Mouse (Mus musculus) effector memory CD4-positive, alpha-beta T cell, adult 5 months (primary cell): ENCODE measurements around the gene Dkkl1. TPM values are rescaled to one million over a fixed set of nuclear protein-coding genes. Genes with fewer than 3 reads are reported as not detected.

ENCODE experiments used
- polyA plus RNA-seq: library from polyadenylated mRNA; unstranded; fragments of 100-300 nt; shearing (Covaris generic); gene quantifications from one replicate; pipeline ENCODE4 v1.2.1, GENCODE M21; 2017

Dkkl1 gene
- polyA plus RNA-seq = 32.1 TPM

DNA sequence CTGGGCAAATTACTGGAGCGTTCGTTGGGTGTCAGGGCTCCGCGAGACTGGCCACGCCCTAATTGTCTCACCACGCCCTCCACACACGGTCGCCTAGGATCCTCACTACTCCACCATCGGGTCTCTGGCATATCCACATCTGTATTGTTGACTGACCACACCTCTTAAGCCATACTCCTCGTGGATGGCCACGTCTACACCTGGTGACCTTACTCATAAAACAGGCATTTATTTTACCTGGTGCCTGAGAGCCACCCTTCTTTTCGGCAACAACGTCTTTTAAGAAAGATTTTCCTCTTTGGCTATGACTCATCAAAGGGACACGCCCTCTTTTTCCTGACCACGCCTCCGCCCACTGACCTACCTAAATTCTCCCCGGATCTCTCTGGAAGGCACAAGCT lies at the start of gene Dkkl1:
Dkkl1 (minus strand) TSS at position 297 of the 401 bp plus-strand sequence.

GRCm38 (mm10) chr7:45240633-45241388 lies 28.9 kb upstream of the Dkkl1 start, which contains the start of gene Slc6a16:
TSS of gene Slc6a16 (plus strand) at chr7:45241085.

DNA sequence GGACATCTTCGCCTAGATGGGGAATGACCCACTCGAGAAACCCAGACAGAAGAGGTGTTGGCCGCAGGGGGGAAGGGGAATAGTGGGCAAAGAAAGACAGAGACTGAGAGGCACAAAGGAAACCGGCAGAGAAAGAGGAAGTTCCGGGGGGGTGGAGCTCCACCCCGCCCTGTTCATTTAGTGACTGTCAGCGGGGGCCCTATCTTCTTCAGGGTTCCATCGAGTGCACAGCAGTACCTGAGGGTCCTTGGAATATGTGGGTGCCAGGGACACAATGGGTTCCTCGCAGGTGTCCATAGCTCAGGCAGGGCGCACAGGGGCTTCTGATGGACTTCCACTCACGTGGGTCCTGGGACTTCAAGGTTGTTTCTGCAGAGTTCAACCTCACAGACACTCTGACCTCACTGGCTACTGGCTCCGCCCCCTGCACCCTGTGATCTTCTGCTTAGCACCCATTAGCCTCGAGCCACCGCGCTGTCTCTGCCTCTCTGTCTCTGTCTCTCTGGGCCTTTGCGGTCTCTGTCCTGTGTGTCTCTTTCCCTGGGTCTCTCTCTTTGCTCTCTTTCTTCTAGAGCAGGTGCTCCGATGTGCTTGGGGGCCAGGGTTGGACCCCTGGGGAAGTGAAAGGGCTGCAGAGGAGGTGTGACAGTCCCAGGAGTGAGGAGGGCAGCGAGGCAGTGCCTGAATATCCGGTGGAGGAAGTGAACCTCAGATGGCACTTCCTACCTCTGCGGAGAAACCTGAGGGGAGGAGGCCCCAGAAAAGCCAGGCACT lies 27.0 kb upstream of the Dkkl1 start, which contains the start of gene Cd37:
Cd37 (minus strand) TSS at position 393 of the 774 bp plus-strand sequence.

DNA sequence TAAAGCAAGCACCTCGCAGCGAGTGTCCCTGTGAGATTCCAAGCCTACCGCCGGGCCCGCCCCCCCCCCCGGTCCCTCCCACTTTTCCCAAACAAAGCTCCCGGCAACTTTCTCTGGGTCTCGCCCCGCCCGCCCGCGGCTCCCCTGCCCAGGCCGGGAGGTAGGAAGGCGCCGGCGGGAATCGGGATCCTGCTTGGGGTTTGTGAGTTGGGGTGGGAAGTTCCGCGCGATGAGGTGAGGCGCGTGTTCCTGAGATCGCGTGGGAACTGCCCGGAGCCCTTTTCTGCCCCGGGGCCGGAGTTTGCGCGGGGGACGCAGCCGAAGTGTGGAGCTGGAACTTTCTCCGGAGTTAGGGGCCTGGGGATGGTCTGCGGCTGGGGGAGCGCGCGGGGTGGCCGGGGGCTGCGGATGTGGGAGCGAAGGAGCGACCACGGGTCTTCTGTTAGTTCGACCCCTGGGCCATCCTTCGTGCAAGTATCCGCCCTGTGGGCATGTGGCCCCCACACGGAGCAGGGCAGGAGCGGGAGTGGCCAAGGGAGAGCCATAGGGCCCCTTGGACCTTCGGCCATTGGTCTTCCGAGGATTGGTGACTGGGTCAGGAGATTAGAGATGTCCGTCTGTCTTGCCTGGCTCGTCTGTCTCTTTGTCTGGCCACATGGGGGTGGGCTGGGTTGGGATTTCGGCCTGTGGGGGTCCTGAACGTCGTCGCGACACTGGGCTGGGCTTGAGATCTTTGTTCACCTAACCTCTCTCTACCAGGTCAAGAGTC lies 3.9 kb upstream of the Dkkl1 start, which contains the start of gene Tead2:
Tead2 (plus strand) TSS at position 81 of the 769 bp plus-strand sequence.

GRCm38 (mm10) chr7:45204380-45205143 lies 7.4 kb downstream of the Dkkl1 start, which contains the start of gene Ccdc155:
TSS of gene Ccdc155 (minus strand) at chr7:45204892.

DNA sequence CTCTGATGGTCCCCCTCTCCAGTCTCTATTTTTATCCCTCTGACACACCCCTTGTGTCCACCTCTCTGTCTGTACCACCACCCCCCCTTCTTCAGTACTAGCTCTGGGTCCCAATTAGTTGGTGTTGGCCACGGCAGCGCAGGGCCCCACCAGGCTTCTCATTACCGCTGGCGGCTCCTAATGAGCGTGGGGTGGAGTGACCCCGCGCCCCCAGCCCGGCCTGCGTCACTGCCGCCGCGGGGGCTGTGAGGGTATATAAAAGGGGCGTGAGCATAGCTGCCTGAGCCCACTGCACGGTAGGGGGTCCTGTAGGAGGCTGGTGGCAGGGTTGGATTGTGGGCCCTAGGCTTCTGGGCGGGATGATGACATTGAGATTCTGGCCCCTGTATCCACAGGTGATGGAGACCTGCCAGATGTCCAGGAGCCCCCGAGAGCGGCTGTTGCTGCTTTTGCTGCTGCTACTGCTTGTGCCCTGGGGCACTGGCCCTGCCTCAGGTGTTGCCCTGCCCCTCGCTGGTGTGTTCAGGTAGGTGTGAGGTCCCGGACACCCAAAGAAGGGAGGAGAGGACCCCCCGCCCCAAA lies 31.0 kb downstream of the Dkkl1 start, which contains the start of gene Pth2:
Pth2 (plus strand) TSS at position 100 of the 582 bp plus-strand sequence.

GRCm38 (mm10) chr7:45179469-45179868 lies 32.5 kb downstream of the Dkkl1 start, which contains the start of gene Gfy:
TSS of gene Gfy (minus strand) at chr7:45179569.

DNA sequence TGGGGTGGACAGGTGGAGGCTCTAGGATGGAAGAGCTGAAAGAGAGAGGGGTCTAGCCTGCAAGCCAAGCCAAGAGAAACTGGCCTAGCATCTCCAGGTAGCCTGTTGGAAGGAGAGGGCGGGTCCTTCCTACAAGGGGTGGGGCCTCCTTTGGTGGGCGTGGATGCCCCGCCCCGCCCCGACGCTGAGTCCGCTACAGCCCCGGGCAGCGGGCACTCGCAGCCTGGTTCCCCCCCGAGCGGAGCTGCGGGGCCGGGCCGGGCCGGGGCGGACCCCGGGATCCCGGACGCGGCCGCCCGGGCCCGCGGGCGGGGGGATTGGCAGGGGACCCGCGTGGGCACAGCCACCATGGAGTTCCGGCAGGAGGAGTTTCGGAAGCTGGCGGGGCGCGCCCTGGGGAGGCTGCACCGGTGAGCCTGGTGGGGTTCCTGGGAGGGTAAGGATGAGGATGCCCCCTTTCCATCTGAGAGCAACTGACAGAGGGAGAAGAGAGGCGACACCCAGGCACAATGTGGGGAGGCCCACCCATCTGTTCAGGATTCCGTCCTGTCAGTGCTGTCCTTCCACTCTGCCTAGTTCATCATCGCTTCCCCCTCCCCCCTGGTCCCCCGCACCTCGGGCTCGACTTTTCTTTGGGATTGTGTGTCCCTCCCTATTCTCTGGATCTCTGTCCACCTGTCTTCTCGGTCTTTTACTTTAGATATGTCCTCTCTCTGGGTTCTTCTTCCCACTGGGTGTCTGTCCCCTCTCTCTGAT lies 48.0 kb downstream of the Dkkl1 start, which contains the start of gene Slc17a7:
Slc17a7 (plus strand) TSS at position 215 of the 756 bp plus-strand sequence.

Other genes starting within 250 kb of the Dkkl1 start
- gene Cpt1c, start 237.3 kb downstream of the Dkkl1 start, polyA plus RNA-seq = 0.44 TPM
- 120 TPM for gene Prmt1, start 225.6 kb downstream of the Dkkl1 start, polyA plus RNA-seq
- 121 TPM for gene Irf3, start 214.5 kb downstream of the Dkkl1 start, polyA plus RNA-seq
- gene Bcl2l12, start 213.4 kb downstream of the Dkkl1 start, polyA plus RNA-seq = 11.6 TPM
- gene Scaf1, start 195.8 kb downstream of the Dkkl1 start, polyA plus RNA-seq = 24.6 TPM
- 21.5 TPM for gene Rras, start 194.2 kb downstream of the Dkkl1 start, polyA plus RNA-seq
- gene Prr12, start 159.3 kb downstream of the Dkkl1 start, polyA plus RNA-seq = 2.0 TPM
- 85.4 TPM for gene Nosip, start 149.7 kb downstream of the Dkkl1 start, polyA plus RNA-seq
- gene Prrg2, start 149.5 kb downstream of the Dkkl1 start, polyA plus RNA-seq = 1.2 TPM
- gene Rcn3, start 119.9 kb downstream of the Dkkl1 start, polyA plus RNA-seq = 4.0 TPM
- gene Fcgrt, start 108.3 kb downstream of the Dkkl1 start, polyA plus RNA-seq = 5.7 TPM
- 1,926 TPM for gene Rps11, start 87.7 kb downstream of the Dkkl1 start, polyA plus RNA-seq
- gene Rpl13a, start 83.4 kb downstream of the Dkkl1 start, polyA plus RNA-seq = 3,339 TPM
- not detected for gene Gm45713, start 75.9 kb downstream of the Dkkl1 start, polyA plus RNA-seq
- gene Flt3l, start 75.7 kb downstream of the Dkkl1 start, polyA plus RNA-seq = 136 TPM
- 26.1 TPM for gene Pih1d1, start 57.8 kb downstream of the Dkkl1 start, polyA plus RNA-seq
- gene Aldh16a1, start 57.6 kb downstream of the Dkkl1 start, polyA plus RNA-seq = 34.3 TPM
- gene Slc17a7, start 48.2 kb downstream of the Dkkl1 start, polyA plus RNA-seq = not detected
- gene Gfy, start 32.6 kb downstream of the Dkkl1 start, polyA plus RNA-seq = not detected
- gene Pth2, start 31.2 kb downstream of the Dkkl1 start, polyA plus RNA-seq = not detected
- gene Ccdc155, start 7.3 kb downstream of the Dkkl1 start, polyA plus RNA-seq = not detected
- gene Tead2, start 3.6 kb upstream of the Dkkl1 start, polyA plus RNA-seq = 1.2 TPM
- 391 TPM for gene Cd37, start 27.0 kb upstream of the Dkkl1 start, polyA plus RNA-seq
- not detected for gene Slc6a16, start 28.9 kb upstream of the Dkkl1 start, polyA plus RNA-seq
- gene Slc6a21, start 65.4 kb upstream of the Dkkl1 start, polyA plus RNA-seq = not detected
- gene Trpm4, start 121.6 kb upstream of the Dkkl1 start, polyA plus RNA-seq = 5.3 TPM
- gene Hrc, start 123.1 kb upstream of the Dkkl1 start, polyA plus RNA-seq = not detected
- gene Ppfia3, start 154.9 kb upstream of the Dkkl1 start, polyA plus RNA-seq = 0.30 TPM
- not detected for gene Lin7b, start 158.4 kb upstream of the Dkkl1 start, polyA plus RNA-seq
- 207 TPM for gene Snrnp70, start 183.6 kb upstream of the Dkkl1 start, polyA plus RNA-seq
- gene Kcna7, start 193.5 kb upstream of the Dkkl1 start, polyA plus RNA-seq = not detected
- 0.19 TPM for gene Ntf5, start 201.5 kb upstream of the Dkkl1 start, polyA plus RNA-seq
- not detected for gene Lhb, start 208.7 kb upstream of the Dkkl1 start, polyA plus RNA-seq
- gene Gys1, start 222.7 kb upstream of the Dkkl1 start, polyA plus RNA-seq = 5.5 TPM
- 32.9 TPM for gene Ruvbl2, start 225.9 kb upstream of the Dkkl1 start, polyA plus RNA-seq
- gene Ftl1, start 247.7 kb upstream of the Dkkl1 start, polyA plus RNA-seq = 2,431 TPM